Mouse (Mus musculus) neural tube, embryonic 13.5 days (tissue): ENCODE data around the gene Sdc4. TPM values are rescaled to one million over a fixed set of nuclear protein-coding genes. Genes with fewer than 3 reads are reported as not detected.
A peak's percentile ranks its signal among the peaks of the same experiment; 100 is the strongest.

Source experiments
- ATAC-seq: fragments of 200-750 bp; cut with Nextera tagmentation; 2 replicates; pipeline ENCODE4 v1.8.0; 2017; ENCODE audit warnings: low read depth, mild to moderate bottlenecking, moderate TSS enrichment, moderate library complexity
- H3K27ac ChIP-seq: fragments of 300-500 bp; sonication (generic); replicated peaks from 2 replicates; pipeline ENCODE4 v1.5.1; 2015; ENCODE audit warnings: moderate library complexity, mild to moderate bottlenecking, inconsistent platforms
- H3K27me3 ChIP-seq: fragments of 300-500 bp; sonication (generic); 2 replicates; pipeline ENCODE4 v1.6.1; 2015; ENCODE audit warnings: mild to moderate bottlenecking, inconsistent platforms
- H3K36me3 ChIP-seq: fragments of 300-500 bp; sonication (generic); 2 replicates; pipeline ENCODE4 v1.6.1; 2015; ENCODE audit warnings: mild to moderate bottlenecking, inconsistent platforms
- H3K4me1 ChIP-seq: fragments of 300-500 bp; sonication (generic); replicated peaks from 2 replicates; pipeline ENCODE4 v1.6.1; 2015; ENCODE audit warnings: inconsistent platforms
- H3K4me2 ChIP-seq: fragments of 300-500 bp; sonication (generic); 2 replicates; pipeline ENCODE4 v1.6.1; 2015; ENCODE audit warnings: inconsistent platforms, mild to moderate bottlenecking, moderate library complexity
- H3K4me3 ChIP-seq: fragments of 300-500 bp; sonication (generic); 2 replicates; pipeline ENCODE4 v1.5.1; 2015; ENCODE audit warnings: mild to moderate bottlenecking, inconsistent platforms
- H3K9ac ChIP-seq: fragments of 300-500 bp; sonication (generic); 2 replicates; pipeline ENCODE4 v1.6.1; 2015; ENCODE audit warnings: moderate library complexity, mild to moderate bottlenecking, inconsistent platforms
- H3K9me3 ChIP-seq: fragments of 300-500 bp; sonication (generic); 2 replicates; pipeline ENCODE4 v1.6.1; 2016; ENCODE audit warnings: inconsistent platforms
- WGBS: fragments of 180-500 bp; shearing (Covaris S2); methylation state at CpG from one replicate; pipeline ENCODE4 v1.1.7; 2015; 5-methylcytosine and 5-hydroxymethylcytosine counted together
- polyA plus RNA-seq: library from polyadenylated mRNA; unstranded; fragments of >200 nt; fragmentation: Nextera tagmentation; extraction: Ambion mirVana; gene quantifications from 2 replicates; pipeline ENCODE4 v1.2.1, GENCODE M21; 2015

Sdc4 gene
- polyA plus RNA-seq, 1 experiment from 2014 or later, result 9.4 TPM

DNA sequence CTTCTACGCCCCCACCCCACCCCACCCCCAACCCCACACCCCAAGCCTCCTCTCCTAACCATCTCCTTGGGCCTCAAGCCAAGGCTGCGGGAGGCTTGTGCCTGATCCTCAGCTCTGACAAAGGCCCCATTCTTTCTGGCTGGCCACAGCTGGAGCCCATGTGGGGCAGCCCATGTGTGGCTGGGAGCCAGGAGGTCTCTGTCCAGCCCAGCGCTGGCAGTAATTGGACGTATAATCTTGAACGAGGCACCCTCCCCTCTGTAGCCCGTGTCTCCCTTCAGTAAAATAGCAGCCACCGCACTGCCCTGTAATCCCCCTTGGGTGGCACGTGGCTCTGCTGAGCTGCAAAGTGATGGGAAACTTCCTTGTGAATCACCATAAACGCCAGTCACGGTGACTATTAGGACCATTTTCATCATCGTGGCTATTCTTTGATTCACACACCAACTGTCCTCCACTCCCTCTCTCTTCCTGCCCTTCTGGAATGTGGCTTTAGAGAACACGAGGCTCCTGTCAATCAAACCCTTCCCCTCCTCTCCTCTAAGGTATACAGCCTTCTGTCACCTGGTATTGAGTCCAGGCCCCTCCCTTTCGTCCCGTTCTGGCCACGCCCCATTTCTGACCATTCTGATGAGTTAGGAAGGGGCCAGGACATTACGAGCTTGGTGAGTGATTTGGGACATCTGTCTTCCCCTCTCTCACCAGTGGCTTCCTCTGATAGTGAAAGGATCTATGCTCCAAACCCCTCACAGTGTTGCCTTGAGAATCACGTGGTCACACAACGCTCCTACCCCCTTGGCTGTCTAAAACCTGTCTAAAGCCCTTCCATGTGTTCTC, 57.5 kb downstream of the Sdc4 start:
- Histone ChIP-seq H3K4me1 (peaks cover 43% of the 10 kb centered on the region), H3K36me3 (no peaks in the 10 kb centered on the region), H3K9me3 (no peaks in the 10 kb centered on the region), H3K27me3 (peaks cover 42% of the 10 kb centered on the region), H3K9ac (no peak overlapping the region), H3K27ac (no peak overlapping the region), H3K4me3 (no peak overlapping the region), H3K4me2 (peak overlapping the region; percentile 9)
- WGBS, result 8% methylated on average over 18 of the region's 18 CpGs
- peak; percentile 78 for ATAC-seq

- Histone ChIP-seq H3K27ac (no peak overlapping the region), H3K36me3 (no peaks in the 10 kb centered on the region), H3K4me1 (peaks cover 32% of the 10 kb centered on the region), H3K4me2 (no peak overlapping the region), H3K9me3 (no peaks in the 10 kb centered on the region), H3K4me3 (no peak overlapping the region), H3K9ac (no peak overlapping the region), H3K27me3 (peaks cover 26% of the 10 kb centered on the region)
- 53% methylated on average over 11 of the region's 11 CpGs for WGBS
- no peak for ATAC-seq
These were observed 59.9 kb downstream of the Sdc4 start for GRCm38 (mm10) chr2:164383656-164384399.

GRCm38 (mm10) chr2:164382971-164383370, 60.7 kb downstream of the Sdc4 start:
- no peak for ATAC-seq
- WGBS, result 90% methylated on average over 3 of the region's 3 CpGs
- Histone ChIP-seq H3K36me3 (no peaks in the 10 kb centered on the region), H3K27me3 (peaks cover 18% of the 10 kb centered on the region), H3K4me3 (no peak overlapping the region), H3K9ac (no peak overlapping the region), H3K4me1 (peaks cover 25% of the 10 kb centered on the region), H3K9me3 (no peaks in the 10 kb centered on the region), H3K27ac (no peak overlapping the region), H3K4me2 (no peak overlapping the region)

- H3K27me3 ChIP-seq, result peaks cover 5% of the 10 kb centered on the region
These were observed 62.0 kb downstream of the Sdc4 start for GRCm38 (mm10) chr2:164381726-164382125.

DNA sequence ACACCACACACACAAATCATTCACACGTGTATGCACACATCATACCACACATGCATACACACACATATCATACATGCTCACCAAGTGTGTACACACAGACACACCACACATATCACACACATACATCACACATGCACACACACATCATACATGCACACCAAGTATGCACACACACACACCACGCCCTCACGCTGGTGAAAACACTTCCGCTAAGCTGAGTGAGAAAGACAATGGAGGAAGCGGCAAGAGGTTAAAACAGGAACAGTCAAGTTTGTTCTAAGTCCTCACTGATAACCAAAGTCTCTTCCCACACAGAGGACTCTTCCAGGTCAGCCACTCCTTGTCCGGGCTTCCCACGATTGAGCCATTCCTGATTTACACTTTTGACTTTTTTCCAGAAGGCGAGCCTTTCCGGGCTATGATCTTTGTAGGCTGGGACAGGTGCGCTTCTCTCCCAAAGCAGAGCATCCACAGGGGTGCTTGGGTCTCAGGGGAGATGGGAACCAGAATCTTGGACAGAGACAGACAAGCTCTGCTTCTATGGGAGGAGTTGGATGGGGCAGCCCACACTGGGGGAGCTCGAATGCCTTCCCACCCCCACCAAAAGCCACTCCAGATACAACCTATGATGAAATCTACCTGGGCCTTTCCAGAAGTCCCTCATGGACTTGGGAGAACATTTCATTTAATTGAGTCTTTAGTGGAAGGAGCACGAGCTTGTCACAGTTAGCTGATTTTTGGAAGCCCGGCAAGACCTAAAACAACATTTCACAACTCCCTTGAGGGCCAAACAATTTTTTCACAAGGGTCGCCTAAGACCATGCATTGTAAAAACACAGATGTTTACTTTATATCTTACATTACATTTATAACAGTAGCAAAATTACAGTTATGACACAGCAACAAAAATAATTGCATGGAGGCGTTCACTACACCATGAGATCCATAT, 65.9 kb downstream of the Sdc4 start:
- 91% methylated on average over 15 of the region's 15 CpGs for WGBS
- no peak overlapping the region for H3K4me3 ChIP-seq
- no peak overlapping the region for H3K27ac ChIP-seq
- H3K4me2 ChIP-seq, result no peak overlapping the region
- H3K27me3 ChIP-seq, result no peaks in the 10 kb centered on the region
- H3K9ac ChIP-seq, result no peak overlapping the region
- H3K4me1 ChIP-seq, result no peaks in the 10 kb centered on the region
- no peak for ATAC-seq
- H3K9me3 ChIP-seq, result no peaks in the 10 kb centered on the region
- no peaks in the 10 kb centered on the region for H3K36me3 ChIP-seq

More at GRCm38 (mm10) chr2:164381726-164382125, 62.0 kb downstream of the Sdc4 start:
- no peak overlapping the region for H3K4me3 ChIP-seq
- H3K9ac ChIP-seq, result no peak overlapping the region
- no peak overlapping the region for H3K4me2 ChIP-seq
- H3K4me1 ChIP-seq, result peaks cover 19% of the 10 kb centered on the region
- WGBS, result 78% methylated on average over 8 of the region's 8 CpGs
- ATAC-seq, result no peak
- no peaks in the 10 kb centered on the region for H3K9me3 ChIP-seq
- no peaks in the 10 kb centered on the region for H3K36me3 ChIP-seq
- no peak overlapping the region for H3K27ac ChIP-seq

Other genes starting within 250 kb of the Sdc4 start
- gene Wfdc15a, start 243.8 kb downstream of the Sdc4 start, polyA plus RNA-seq, result not detected in 2 replicates
- gene Wfdc15b, start 222.2 kb downstream of the Sdc4 start, polyA plus RNA-seq, result not detected in 2 replicates
- not detected in 2 replicates for gene Svs2, start 205.4 kb downstream of the Sdc4 start, polyA plus RNA-seq
- not detected in 2 replicates for gene Svs3b, start 187.2 kb downstream of the Sdc4 start, polyA plus RNA-seq
- not detected in 2 replicates for gene Svs4, start 165.4 kb downstream of the Sdc4 start, polyA plus RNA-seq
- gene Svs3a, start 154.6 kb downstream of the Sdc4 start, polyA plus RNA-seq, result not detected in 2 replicates
- not detected in 2 replicates for gene Svs6, start 127.1 kb downstream of the Sdc4 start, polyA plus RNA-seq
- not detected in 2 replicates for gene Svs5, start 111.1 kb downstream of the Sdc4 start, polyA plus RNA-seq
- 0.75 TPM in 1 of 2 replicates, not detected in the other for gene Slpi, start 54.8 kb downstream of the Sdc4 start, polyA plus RNA-seq
- 0.08 and 0.10 TPM in 2 replicates for gene Rbpjl, start 40.7 kb downstream of the Sdc4 start, polyA plus RNA-seq
- gene Matn4, start 38.7 kb downstream of the Sdc4 start, polyA plus RNA-seq, result 7.3 and 13.2 TPM in 2 replicates
- 71.2 and 77.5 TPM in 2 replicates for gene Sys1, start 13.1 kb upstream of the Sdc4 start, polyA plus RNA-seq
- gene Gm20458, start 17.1 kb upstream of the Sdc4 start, polyA plus RNA-seq, result 3.3 and 7.7 TPM in 2 replicates
- not detected in 2 replicates for gene Trp53tg5, start 29.8 kb upstream of the Sdc4 start, polyA plus RNA-seq
- 10.3 and 11.9 TPM in 2 replicates for gene Dbndd2, start 42.2 kb upstream of the Sdc4 start, polyA plus RNA-seq
- gene Pigt, start 53.6 kb upstream of the Sdc4 start, polyA plus RNA-seq, result 69.1 and 71.8 TPM in 2 replicates
- gene Wfdc2, start 118.5 kb upstream of the Sdc4 start, polyA plus RNA-seq, result 2.2 and 4.2 TPM in 2 replicates
- gene Spint3, start 129.6 kb upstream of the Sdc4 start, polyA plus RNA-seq, result not detected in 2 replicates
- not detected in 2 replicates for gene Wfdc6a, start 141.6 kb upstream of the Sdc4 start, polyA plus RNA-seq
- gene Eppin, start 149.7 kb upstream of the Sdc4 start, polyA plus RNA-seq, result not detected in 2 replicates
- gene Wfdc6b, start 169.6 kb upstream of the Sdc4 start, polyA plus RNA-seq, result not detected in 2 replicates
- gene Wfdc8, start 169.7 kb upstream of the Sdc4 start, polyA plus RNA-seq, result not detected in 2 replicates
- not detected in 2 replicates for gene Wfdc16, start 194.9 kb upstream of the Sdc4 start, polyA plus RNA-seq
- gene Wfdc10, start 212.2 kb upstream of the Sdc4 start, polyA plus RNA-seq, result not detected in 2 replicates
- not detected in 2 replicates for gene Wfdc9, start 212.7 kb upstream of the Sdc4 start, polyA plus RNA-seq
- gene Wfdc11, start 230.2 kb upstream of the Sdc4 start, polyA plus RNA-seq, result not detected in 2 replicates
- not detected in 2 replicates for gene Wfdc13, start 241.2 kb upstream of the Sdc4 start, polyA plus RNA-seq